Mouse (Mus musculus) thymus, adult 18-20 months (tissue): Measurements from ENCODE around the gene Slc33a1.

Experiments
- DNase-seq, 2 experiments: peaks; one replicate each; pipeline ENCODE4 v3.0.0; 2022; ENCODE audit warnings: mixed read lengths in 2 of 2

The Slc33a1 gene

DNA sequence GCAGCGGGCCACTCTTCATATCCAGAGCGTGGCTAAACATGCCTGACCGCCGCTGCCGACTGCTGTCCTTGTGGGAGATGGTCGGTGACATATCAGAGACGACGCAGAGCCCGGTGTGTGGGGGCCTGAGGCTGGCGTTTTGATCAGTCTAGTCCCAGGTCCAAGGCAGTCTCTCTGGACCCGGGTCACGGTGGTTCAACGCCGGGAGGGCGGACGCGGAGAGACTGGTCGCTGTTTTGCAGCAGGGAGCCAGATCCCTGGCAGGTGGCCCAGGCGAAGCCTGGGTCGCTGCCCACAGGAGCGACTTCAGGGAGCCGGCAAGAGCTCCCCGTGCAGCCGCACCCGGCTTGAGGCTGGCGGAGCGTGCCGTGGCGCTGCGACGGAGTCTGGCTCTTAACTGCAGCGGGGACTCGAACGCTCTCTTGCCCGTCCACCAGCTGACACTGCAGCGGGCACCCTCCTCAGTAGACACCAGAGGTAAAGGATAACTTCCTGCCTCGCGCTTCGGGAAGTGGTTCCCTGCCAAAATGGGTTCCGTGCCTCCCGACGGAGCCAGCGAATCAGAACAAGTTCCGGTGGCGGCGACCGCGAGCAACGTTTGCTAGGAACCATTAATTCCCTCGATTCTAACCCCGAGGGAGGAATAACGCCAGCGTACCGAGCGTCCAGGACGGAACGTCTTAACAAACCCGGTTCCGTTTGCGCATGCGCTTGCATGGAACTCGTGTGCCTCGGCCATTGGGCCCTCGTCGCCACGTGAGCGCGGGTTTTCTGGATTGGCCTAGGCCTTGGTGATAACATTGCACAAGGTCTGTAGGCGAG lies at the start of gene Slc33a1:
Gene Slc33a1 (minus strand): TSS at position 669 of the 822 bp plus-strand sequence.
- peak; percentile 91 to 94 for DNase-seq

DNA sequence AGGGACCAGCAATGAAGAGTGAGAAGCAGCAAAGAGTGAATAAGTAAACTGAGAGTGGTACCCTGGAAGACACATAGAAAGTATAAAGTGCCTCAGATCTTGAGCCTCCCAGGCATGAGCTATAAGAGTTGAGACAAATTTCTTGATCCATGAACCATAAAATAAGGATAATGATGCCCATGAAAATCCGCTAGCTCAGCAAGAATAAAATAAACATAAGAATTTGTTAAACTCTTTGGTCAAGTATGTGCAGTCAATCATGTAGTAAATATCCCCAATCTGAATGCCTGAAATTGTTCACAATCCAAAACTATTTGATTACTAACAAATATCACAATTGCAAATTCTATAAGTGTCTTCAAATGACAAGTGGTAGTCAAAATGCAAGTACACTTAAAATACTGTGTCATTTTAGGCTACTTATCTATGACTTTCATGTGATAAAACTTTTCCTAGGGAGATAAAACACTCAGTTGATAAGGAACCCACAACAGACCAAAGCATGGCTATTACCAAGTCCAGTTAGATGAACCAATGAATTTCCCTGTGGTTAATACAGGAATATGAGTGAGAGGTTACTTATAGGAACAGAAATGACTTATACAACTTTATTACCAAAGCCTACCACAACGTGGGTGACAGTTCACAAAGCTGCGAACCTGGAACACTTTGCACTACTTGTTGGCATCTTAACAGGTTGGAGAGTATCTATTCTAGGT lies 24.3 kb upstream of the Slc33a1 start:
- DNase-seq = no peak

DNA sequence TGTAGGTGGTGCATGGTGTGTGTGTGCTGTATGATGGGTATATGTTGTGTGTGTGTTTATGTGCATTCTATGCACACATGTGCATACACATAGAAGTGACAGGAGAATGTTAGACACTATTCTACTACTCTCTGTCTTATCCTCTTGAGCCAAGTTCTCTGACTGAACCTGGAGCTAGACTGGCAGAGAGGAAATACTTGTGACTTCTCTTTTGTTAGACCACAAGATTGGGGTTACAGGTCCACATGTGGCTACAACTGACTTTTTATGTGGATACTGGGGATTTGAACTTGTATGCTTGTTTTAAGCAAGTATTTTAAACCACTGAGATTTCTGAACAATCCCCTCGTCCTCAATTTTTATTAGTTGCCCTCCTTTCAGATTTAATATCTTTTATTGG lies 22.1 kb upstream of the Slc33a1 start:
- no peak for DNase-seq

DNA sequence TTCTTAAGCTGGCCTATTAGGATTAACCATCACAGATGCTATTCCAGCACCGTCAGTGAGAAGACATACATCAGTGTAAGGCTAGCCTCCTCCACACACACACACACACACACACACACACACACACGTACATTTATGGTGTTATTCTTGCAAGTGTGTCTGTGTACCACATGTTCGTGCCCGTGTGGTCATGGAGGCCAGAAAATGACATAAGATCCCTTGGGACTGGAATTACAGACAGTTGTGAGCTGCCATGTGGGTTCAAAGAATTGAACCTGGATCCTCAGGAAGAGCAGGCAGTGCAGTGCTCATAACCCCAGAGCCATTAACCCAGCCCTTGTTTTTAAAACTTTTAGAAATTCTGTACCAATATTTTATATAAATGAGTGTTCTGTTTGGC lies 13.3 kb upstream of the Slc33a1 start:
- no peak for DNase-seq

DNA sequence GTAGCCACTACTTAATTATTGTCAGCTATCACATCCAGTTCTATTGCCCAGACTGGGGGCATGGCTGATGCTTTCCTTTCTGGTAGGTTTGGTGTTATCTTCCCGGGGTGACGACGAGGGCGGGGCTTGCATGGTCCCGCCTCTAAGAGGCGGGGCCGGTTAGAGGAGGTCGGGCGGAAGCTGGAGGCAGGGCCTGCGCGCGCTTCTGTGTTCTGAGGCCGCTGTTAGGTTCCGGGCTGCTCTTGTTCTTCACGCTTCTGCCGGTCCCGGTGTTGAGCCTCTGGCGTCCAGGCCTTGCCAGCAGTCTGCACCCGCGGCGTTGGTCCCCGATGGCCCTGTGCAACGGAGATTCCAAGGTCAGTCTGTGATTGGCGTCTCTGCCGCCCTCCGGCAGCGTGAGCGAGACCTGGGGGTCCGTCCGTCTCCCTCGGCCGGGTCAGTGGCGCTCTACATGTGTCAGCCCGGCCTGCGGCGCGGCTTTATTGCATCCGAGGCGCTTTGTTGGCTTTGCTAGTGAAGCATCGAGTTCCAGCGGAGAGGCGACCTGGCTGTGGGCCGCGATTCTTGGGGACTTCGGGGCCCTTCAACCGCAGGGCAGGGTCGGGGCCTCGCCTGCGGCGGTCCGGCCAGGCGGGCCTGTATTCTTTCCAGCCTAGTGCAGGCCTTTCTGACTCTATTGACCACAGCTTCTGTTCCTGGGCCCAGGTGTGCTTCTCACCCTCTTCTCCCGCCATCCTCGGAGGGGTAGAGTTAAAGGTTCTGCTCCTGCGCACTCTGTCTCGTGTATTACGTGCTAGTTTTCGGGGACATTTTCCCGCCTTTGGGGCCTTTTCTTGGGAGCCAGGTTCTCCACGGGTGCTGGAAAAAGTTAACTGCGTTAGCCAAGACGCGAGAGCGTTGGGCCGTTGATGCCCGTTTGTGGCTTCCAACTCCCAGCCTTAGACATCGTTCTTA lies 11.7 kb upstream of the Slc33a1 start, which contains the start of gene Gmps:
Gene Gmps (plus strand): TSS at position 152 of the 954 bp plus-strand sequence.
- peak; percentile 87 to 91 for DNase-seq

DNA sequence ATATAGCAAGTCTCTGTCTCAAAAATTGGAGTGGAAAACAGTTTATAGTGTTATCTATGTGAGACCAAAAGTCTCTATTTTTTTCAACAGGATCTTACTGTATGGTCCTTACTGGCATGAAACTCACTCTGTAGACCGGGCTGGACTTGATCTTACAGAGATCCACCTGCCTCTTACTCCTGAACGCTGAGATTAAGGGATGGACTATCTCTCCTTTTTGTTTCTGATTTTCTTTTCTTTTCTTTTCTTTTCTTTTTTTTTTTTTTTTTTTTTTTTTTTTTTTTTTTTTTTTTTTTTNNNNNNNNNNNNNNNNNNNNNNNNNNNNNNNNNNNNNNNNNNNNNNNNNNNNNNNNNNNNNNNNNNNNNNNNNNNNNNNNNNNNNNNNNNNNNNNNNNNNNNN lies 1.4 kb upstream of the Slc33a1 start:
- DNase-seq = no peak

DNA sequence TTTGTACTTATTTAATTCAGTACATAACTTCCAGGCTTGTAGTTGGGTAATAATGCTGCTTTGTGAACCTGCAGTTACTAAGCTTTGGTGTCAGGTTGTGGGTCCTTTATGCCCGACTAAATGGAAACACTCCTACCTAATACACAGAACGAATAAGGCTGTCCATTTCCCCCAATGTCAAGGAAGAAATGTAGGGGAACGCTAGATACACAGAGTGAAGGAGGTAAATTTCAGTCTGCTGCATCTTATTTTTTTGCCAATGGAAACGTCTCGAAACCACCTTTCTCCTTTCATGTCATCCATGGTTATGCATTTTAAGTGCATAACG lies 318 bp upstream of the Slc33a1 start:
- no peak for DNase-seq

DNA sequence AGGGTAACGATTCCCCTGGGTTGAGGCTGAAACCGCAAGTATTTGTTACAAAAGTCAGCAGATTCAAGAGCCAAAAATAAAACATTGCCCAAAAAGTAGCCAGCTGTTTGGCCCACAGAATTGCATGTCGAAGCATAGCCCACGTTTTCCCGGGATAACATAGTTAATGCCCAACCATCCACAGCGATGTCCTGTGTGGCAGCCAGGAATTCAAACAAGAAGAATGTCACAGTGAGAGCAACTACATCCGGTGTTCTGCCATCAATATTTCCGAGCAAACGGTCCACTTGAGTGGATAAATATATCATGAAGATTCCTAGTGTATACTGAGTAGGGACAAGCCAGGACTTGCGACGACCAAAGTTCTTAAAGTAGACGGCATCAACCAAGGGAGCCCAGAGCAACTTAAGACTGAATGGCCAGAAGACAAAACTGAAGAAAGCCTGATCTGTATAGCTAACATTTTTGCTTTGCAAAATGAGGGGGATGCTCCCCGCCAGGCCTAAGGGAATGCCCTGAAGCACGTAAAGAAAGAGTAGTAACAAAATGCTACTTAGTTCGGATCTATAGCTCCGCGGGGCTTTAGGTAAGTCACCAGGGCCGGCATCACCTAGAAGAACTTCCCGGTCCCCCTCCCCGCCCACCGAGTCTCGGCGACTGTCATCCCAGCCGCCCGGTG lies 1.0 kb downstream of the Slc33a1 start:
- DNase-seq = no peak

DNA sequence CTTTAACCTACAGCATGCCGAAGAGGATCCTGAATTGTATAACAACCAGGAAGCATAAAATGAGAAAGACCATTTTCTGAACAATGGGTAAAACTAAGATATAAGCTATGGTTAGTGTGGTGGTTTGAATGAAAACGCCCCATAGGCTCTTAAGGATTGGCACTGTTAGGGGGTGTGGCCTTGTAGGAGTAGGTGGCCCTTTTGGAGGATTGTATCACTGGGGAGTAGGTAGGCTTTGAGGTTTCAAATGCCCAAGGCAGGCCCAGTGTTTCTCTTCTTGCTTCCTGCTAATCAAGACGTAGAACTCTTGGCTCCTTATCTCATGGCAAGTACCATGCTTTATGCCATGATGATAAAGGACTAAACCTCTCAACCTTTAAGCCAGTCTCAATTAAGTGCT lies 14.7 kb downstream of the Slc33a1 start:
- DNase-seq = no peak

DNA sequence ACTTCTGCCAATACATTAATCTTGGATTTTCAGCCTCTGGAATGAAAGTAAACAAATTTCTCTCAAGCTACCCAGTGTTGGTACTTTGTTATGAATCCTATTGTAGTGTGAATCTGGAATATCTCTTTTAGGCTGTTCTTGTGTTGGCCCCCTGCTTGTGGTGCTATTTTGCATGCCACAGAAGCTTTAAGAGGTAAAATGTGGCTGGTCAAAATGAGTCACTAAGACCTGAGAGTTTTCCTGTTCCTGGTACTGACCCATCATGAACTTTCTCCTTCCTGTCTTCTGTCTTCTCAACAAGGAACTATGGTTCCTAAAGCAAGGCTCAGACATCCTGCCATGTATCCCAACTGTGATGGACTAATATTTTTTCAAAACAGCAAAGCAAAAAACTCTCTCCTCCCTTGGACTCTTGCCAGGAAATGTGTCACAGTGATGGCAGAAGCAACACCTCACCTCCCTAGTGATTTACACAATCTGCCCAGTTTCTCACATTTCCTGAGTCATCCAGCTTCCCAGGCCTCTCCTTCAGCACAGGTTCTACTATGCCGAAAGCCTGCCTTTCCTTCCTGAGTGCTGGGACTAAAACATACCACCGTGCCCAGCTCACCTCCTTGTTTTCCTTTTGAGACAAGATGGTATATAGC lies 23.2 kb downstream of the Slc33a1 start:
- DNase-seq = no peak

DNA sequence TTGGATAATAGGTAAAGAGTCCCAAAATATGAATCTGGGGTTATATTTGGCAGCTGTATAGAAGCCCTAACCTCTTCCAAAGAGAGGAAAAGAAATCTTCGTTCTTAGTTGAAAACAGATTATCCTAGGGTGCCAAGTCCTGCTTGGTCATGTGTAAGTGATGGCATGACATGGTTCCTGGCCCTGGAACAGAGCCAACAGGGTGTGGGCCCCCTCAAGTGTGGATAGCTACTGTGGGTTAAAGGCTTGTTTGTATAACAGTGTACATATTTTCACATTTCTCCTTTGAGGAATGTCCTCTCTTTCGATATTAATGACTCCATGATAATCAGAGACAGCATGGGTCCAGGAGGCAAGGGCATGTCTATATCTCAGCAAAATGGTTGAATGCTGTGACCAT lies 25.6 kb downstream of the Slc33a1 start:
- no peak for DNase-seq

DNA sequence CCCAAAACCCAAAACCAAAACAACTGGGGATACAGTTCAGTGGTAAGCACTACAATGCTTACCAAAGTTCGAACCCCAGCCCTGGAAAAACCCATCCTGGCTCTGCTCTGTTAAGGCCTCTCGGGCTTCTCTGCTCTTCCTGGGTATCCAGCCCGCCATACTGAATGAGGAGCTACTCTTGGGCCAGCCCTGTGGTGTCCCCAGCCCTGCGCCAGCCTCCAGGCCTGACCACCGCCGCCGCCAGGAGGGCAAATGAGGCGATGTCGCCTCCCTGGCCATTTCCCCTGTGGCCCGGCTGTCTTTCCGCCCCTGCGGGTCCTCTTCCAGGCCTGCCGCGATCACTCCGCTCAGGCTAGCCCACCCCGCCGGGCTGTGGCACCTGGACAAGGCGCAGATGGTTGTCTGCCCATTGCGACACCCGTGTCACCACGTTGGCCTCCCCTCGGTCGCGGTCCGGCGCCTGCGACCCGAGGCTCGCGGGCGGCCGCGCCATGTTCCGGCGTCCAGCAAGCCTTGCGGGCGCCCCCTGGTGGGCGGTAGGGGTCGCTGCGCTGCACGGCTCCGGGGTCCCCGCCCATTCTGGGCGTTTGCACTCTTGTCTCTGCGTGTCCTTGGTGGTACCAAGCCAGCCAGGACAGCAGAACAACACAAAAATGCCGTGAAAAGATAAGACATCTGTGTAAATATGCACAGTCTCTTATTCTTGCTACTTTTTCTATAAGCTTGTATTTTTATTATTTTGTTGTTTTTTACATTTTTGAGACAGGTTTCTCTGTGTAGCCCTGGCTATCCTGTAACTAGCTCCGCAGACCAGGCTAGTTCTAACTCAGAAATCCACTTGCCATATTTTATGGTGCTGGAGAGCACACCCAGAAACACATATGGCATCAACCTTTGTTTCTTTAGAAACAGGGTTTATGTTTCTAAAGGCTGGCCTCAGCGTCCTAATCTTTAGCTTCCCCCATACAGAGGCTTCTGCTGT lies 35.4 kb downstream of the Slc33a1 start, which contains the start of gene E130311K13Rik:
Gene E130311K13Rik (minus strand): TSS at position 595 of the 982 bp plus-strand sequence.
- DNase-seq = peak; percentile 60 to 61

DNA sequence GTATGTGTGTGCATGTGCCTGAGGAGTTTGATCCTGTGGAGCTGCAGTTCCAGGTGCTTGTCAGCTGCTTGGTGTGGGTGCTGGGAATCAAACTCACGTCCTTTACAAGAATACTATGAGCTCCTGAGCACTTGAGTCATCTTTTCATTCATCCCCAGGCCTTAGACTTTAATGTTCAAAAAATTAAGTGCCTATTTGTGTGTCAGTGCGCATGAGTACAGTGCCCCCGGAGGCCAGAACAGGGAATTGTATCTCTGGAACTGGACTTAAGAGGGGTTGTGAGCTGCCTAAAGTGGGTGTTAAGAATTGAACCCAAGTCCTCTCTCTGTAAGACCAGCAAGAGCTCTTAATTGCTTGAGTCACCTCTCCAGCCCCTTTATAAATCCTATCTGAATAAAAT lies 44.9 kb downstream of the Slc33a1 start:
- DNase-seq = no peak

DNA sequence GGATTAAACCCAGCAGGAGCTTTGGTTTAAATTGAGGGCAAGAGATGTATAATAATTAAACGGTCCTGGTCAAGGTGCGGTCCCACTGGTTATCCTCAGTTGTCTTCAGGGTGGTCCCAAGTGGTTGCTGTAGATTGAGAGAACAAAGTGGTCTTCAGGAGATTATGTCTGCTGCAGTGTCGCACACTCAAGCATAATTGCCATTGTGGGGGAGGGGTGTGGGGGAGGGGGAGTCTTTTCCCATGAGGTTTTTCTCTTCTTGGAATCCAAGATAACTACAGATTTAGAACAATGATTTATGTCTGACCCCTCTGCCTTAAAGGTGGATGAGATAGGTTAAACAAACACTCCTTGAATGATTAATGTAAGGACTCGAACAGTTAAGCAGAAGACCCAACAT lies 54.3 kb downstream of the Slc33a1 start:
- no peak for DNase-seq

DNA sequence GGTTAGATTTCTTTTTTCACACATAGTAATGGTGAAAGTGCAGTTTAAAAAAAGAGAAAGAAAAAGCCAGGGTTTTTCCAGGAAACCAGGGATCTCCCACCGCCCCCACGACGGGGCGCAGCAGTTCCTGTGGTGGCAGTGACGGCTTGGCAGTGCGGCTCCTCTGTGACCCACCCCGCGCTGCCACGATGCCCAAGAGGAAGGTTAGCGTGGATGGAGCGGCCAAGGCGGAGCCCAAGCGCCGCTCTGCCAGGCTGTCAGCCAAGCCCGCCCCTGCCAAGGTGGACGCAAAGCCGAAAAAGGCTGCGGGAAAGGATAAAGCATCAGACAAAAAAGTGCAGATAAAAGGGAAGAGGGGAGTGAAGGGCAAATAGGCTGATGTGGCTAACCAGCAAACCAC lies 59.3 kb downstream of the Slc33a1 start:
- no peak for DNase-seq

DNA sequence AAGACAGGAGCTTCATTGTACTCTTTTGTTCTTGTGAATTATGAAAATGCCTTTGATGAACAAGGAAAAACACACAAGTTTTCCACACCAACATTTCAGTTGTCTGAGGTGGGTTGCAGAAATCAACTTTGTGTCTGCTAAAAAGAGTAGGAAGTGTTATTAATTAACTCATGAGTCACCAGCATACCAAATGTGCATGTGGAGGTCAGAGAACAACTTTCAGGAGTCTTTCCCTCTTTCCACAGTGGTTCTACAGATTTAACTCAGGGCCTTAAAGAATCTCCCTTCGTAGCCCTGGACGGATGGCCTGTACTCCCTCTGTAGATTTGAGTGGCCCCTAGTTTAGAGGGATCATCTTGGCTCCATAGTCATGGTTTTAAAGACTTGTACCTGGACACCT lies 60.4 kb downstream of the Slc33a1 start:
- DNase-seq = no peak

DNA sequence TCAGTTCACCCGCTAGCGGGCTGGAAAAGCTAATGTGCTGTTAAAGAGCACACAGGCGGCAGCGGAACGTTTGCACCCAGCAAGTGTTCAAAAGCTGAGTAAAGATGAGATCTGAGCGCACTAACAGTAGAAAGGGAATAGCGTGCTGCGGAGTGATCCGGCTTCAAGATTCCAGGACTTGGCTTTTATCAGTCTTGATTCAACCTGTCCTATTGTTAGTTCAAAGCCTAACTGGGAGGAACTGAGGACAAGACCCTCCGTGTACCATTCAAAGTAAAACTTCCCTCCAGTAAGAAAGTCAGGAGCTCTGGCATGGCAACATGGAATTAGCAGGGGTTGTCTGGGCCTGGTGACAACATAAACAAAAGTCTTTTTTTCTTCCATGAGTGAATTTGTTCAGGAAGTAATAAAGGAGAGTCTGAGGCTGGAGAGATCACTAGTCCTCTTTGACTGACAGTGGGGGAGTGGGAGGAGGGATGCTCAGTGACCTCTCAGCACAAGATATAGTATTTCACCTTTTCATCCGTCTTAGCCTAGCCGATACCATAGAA lies 64.5 kb downstream of the Slc33a1 start:
- no peak for DNase-seq

DNA sequence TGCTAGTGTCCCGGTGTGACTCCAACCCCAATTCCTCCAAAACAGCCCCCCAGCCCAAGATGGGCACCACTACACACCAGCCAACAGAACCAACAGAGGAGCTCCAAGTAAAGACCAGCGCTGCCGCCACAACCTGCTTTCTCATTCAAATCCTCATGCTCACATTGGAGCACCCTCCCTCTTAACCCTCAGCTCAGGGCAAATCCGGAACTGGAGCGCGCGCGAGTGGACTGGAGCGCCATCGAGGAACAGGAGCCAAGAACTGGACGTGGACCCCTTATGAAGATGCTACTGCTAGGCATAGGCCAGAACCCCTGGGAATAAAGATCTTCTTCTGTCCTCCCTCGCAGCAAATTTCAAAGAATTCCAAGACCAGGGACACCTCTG lies 65.3 kb downstream of the Slc33a1 start, which contains the start of gene Plch1:
Gene Plch1 (minus strand): TSS at position 164 of the 387 bp plus-strand sequence.
- no peak for DNase-seq

DNA sequence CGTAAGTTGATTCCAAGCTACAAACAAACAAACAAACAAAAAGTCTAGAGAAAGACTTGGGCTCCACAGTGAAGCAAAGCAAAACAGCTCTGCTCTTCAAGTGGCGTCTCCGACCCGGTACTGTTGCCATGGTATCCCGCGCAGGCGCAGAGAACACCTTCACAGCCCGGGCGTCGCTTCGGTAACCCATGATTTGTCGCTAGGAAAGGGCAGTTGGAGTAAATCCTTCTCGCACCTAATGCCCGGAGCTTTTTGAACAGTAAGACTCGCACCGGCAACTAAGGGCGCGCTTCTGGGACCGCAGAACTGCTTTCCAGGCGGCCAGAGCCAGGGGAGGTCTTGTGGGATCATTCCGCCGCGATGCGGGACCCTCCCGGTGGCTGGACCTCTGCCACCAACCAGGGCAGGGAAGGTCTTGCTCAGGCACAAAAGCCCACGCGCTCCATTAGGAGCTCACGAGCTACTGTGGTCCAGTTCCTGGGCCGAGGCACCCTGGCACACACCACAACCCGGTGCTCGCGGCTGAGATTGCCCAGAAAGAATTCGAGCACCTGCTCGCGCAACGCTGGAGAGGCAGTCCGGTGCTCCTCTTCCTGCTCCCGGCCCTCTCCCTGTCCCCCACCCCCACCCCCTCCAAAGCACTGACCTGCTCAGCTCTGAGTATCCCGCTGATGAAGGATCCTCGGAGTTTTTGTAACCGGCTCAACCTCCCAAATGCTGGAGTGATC lies 65.8 kb downstream of the Slc33a1 start:
- DNase-seq = peak; percentile 12 to 14

DNA sequence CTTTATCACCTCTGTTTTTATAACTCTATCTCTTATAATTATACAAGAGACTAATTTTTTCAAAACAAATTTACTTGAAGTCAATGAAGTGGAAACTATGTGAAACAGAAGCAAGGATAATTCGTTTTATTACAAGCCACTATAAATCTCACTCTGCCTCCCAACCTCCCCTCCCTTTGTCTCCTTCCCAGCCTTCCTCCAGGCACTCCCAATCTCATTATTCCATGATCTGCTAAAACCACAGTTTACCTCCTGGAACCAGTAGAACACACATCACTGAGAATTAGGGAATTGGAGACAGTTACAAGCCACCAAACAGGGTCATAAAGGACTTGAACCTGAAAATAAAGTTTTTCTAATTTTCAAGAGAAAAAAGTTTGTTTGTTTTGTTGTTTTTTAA lies 67.4 kb downstream of the Slc33a1 start:
- no peak for DNase-seq
